In genomic region chr12:98746746-98747379, GRCm38 (mm10) we compare ENCODE assay signal across 8 mouse cellular contexts. TPM values are rescaled to one million over a fixed set of nuclear protein-coding genes. Genes with fewer than 3 reads are reported as not detected.
DNase-seq lines count a peak whose midpoint lies in the region; ATAC-seq and TF ChIP-seq lines count a peak whose summit lies in the region.

TSS of gene Zc3h14 (plus strand) at chr12:98746964.

- H3K4me3 ChIP-seq in G1E (ENCODE audit: low read depth, low read length) = peak within 1 kb of the TSS; percentile 80
- peak within 1 kb of the TSS; percentile 87 for H3K4me3 ChIP-seq in forebrain, postnatal 0 days (ENCODE audit: low read depth, low read length)
- H3K4me3 ChIP-seq in lung, embryonic 15.5 days = peak within 1 kb of the TSS; percentile 86

- peak within 1 kb of the TSS; percentile 49 for H3K4me2 ChIP-seq in forebrain, postnatal 0 days (ENCODE audit: low read depth)
- peak within 1 kb of the TSS; percentile 60 for H3K4me2 ChIP-seq in lung, embryonic 15.5 days

- H3K36me3 ChIP-seq in G1E (replicated peaks) = peaks cover 29% of the 10 kb centered on the region
- H3K36me3 ChIP-seq in forebrain, postnatal 0 days (ENCODE audit: insufficient read depth) = no peaks in the 10 kb centered on the region
- no peaks in the 10 kb centered on the region; the same call in 1 of the 2 replicates for H3K36me3 ChIP-seq in lung, embryonic 15.5 days

- WGBS in forebrain, postnatal 0 days = under 1% methylated on average over 68 of the region's 87 CpGs
- WGBS in lung, embryonic 15.5 days = under 1% methylated on average over 87 of the region's 87 CpGs

- peak; percentile 23; the same call in 1 of the 2 replicates for TF ChIP-seq CTCF in G1E (IDR thresholded peaks at IDR 0.05; ENCODE audit: low read depth, low read length)
- peak; percentile 77 for TF ChIP-seq CTCF in forebrain, postnatal 0 days (IDR thresholded peaks at IDR 0.05; ENCODE audit: low read depth)

- peak within 1 kb of the TSS; percentile 88 for H3K9ac ChIP-seq in forebrain, postnatal 0 days
- peak within 1 kb of the TSS; percentile 95 for H3K9ac ChIP-seq in lung, embryonic 15.5 days

- DNase-seq in G1E (ENCODE audit: low spot score) = peak; percentile 93
- DNase-seq in cerebellum, adult 18-20 months = peak; percentile 90 to 96
- DNase-seq in forebrain, postnatal 0 days = peak; percentile 98
- peak; percentile 95 for DNase-seq in heart, postnatal 4 days
- peak; percentile 79 to 87 for DNase-seq in layer of hippocampus, adult 8-10 months (ENCODE audit: low spot score in 2 of 2)
- DNase-seq in ovary, adult 18-20 months (ENCODE audit: low spot score) = peak; percentile 84
- DNase-seq in thymus, postnatal 0 days (ENCODE audit: low spot score) = peak; percentile 96

- no peaks in the 10 kb centered on the region for H3K9me3 ChIP-seq in G1E (replicated peaks)
- H3K9me3 ChIP-seq in forebrain, postnatal 0 days (ENCODE audit: low read length) = no peaks in the 10 kb centered on the region
- H3K9me3 ChIP-seq in lung, embryonic 15.5 days = no peaks in the 10 kb centered on the region

- H3K27me3 ChIP-seq in G1E (ENCODE audit: insufficient read depth, low read length) = peaks cover 21% of the 10 kb centered on the region
- no peaks in the 10 kb centered on the region for H3K27me3 ChIP-seq in forebrain, postnatal 0 days (ENCODE audit: insufficient read depth, low read length)
- no peaks in the 10 kb centered on the region for H3K27me3 ChIP-seq in lung, embryonic 15.5 days

- ATAC-seq in G1E (ENCODE audit: extremely low read depth, insufficient number of reproducible peaks, low FRiP score, poor library complexity, severe bottlenecking) = peak; percentile 70
- ATAC-seq in forebrain, postnatal 0 days = peak; percentile 94
- ATAC-seq in lung, embryonic 15.5 days (ENCODE audit: borderline replicate concordance, extremely low read depth, low FRiP score, low TSS enrichment) = peak; percentile 92

- H3K4me1 ChIP-seq in G1E (ENCODE audit: insufficient read depth, low read depth, low read length) = peaks cover 36% of the 10 kb centered on the region
- H3K4me1 ChIP-seq in forebrain, postnatal 0 days (ENCODE audit: insufficient read depth) = peaks cover 15% of the 10 kb centered on the region; the same call in 1 of the 2 replicates
- peaks cover 22% of the 10 kb centered on the region for H3K4me1 ChIP-seq in lung, embryonic 15.5 days

- peak within 1 kb of the TSS; percentile 90 for H3K27ac ChIP-seq in forebrain, postnatal 0 days (ENCODE audit: low read depth, low read length)
- peak within 1 kb of the TSS; percentile 92 for H3K27ac ChIP-seq in lung, embryonic 15.5 days

RNA-seq across cellular contexts. Expression of gene Zc3h14, which starts in this region (rescaled TPM):
- total RNA-seq in G1E (2014; fragmentation: Nextera tagmentation) (667 and 789 TPM in 2 replicates), G1E (2017) (226 and 228 TPM in 2 replicates)
- 16.1 and 19.5 TPM in 2 replicates for polyA plus RNA-seq in G1E (2012)
- total RNA-seq in forebrain, postnatal 0 days (2014; rRNA removed) = 130 and 134 TPM in 2 replicates
- 103 and 113 TPM in 2 replicates for polyA plus RNA-seq in forebrain, postnatal 0 days (2015; fragmentation: Nextera tagmentation; extraction: Ambion mirVana)
- total RNA-seq in heart, postnatal 4 days (2021) = 10 to 100 TPM; 83.9 to 87.2 TPM
- total RNA-seq in layer of hippocampus, adult 8-10 months (2022) = 100 to 1,000 TPM in 2 of 4 experiments, 10 to 100 TPM in 2; 96.6 to 114 (median 101) TPM
- polyA plus RNA-seq in lung, embryonic 15.5 days (2015; fragmentation: Nextera tagmentation; extraction: Ambion mirVana) = 127 and 128 TPM in 2 replicates
- polyA plus RNA-seq in thymus, postnatal 0 days (2015; fragmentation: Nextera tagmentation; extraction: Ambion mirVana) = 96.2 and 101 TPM in 2 replicates

Comparison
In these comparisons a context has a peak if more than half of its experiments do, and no peak if none do; other contexts are left out.
1. Peak in every context shown above with its lines: DNase-seq, ATAC-seq, H3K4me3 ChIP-seq and H3K27ac ChIP-seq.